Mouse (Mus musculus) layer of hippocampus, adult 11-12 months (tissue): Measurements from ENCODE around the gene Unc13b.

Experiments used
- DNase-seq: peaks from one replicate; pipeline ENCODE4 v3.0.0; 2022; ENCODE audit warnings: low spot score

Gene Unc13b

GRCm38 (mm10) chr4:43037860-43038566 is 20.7 kb upstream of the Unc13b start:
- DNase-seq: no peak

GRCm38 (mm10) chr4:43038567-43039495 is 19.9 kb upstream of the Unc13b start:
- DNase-seq: peak; percentile 60

GRCm38 (mm10) chr4:43039609-43040008 is 19.1 kb upstream of the Unc13b start:
- DNase-seq: no peak

DNA sequence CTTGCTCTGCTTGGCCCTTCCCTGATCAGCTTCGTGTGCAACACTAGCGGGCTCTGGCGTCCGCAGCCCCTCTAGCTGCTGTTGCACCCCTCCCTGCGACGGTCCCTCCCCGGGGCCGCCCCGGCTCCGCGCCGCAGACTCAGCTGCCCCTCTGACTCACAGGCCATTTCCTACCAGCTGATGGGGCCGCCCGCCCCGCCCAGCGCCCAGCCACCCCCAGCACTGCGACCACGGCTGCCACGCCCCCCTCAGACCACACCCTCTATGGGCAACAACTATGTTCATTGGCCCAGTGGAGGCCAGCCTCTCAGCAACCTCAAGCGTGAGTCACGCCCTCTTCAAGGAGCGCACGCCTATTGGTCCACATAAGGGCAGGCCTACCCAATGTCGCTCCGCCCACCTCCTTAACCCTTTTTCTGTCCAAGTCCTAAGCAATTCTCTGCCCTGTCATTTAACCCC is 18.6 kb upstream of the Unc13b start:
- DNase-seq: peak; percentile 96

- no peak for DNase-seq
Observed at GRCm38 (mm10) chr4:43040881-43041547, 17.7 kb upstream of the Unc13b start.

- DNase-seq: peak; percentile 61
Observed at GRCm38 (mm10) chr4:43043644-43044357, 15.0 kb upstream of the Unc13b start.

GRCm38 (mm10) chr4:43044673-43045072 is 14.1 kb upstream of the Unc13b start:
- DNase-seq: no peak

- DNase-seq: no peak
Observed at GRCm38 (mm10) chr4:43045285-43045658, 13.5 kb upstream of the Unc13b start.

GRCm38 (mm10) chr4:43045659-43046302 is 13.0 kb upstream of the Unc13b start, which contains the start of gene Fam214b:
Gene Fam214b, minus strand, starts transcription at chr4:43046220.
- DNase-seq: peak; percentile 95

GRCm38 (mm10) chr4:43046607-43047006 is 12.1 kb upstream of the Unc13b start:
- no peak for DNase-seq

- peak; percentile 90 for DNase-seq
Observed at GRCm38 (mm10) chr4:43047231-43047630, 11.5 kb upstream of the Unc13b start.

DNA sequence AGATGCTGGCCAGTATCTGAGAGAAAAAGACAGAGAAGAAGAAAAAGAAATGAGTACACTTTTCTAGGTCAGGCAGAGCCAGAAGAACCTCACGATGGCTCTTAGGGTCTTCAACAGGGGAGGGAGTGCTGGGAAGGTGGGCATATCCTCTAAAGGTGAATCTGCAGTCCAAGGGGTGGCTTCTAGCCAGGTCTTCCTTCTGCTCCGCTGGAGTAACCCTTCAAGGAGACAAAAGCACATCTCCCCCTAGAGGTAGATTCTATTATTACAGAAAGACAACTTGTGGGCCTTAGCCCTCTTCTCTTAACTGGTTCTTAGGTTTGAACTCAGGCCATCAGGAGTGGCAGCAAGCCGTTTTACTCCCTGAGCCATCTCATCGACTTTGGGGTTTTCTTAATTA is 6.1 kb upstream of the Unc13b start:
- DNase-seq: no peak

DNA sequence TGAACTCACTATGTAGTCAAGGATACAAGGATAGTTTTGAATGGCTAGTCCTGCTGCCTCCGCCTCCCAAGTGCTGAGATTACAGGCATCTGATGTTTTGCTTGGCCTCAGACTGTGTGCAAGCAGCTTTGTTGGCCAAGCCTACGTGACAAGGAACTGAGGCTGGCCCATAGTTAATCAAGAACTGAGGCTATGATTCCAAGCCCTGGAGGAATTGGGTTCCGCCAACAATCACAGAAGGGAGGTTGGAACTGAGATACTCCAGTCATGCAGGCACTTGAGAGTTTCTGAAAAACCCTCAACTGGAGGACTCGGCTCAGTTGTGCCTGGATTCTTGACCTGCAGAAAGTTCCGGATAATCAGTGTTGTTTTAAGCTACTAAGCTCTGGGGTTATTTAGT is 1.1 kb upstream of the Unc13b start:
- no peak for DNase-seq

DNA sequence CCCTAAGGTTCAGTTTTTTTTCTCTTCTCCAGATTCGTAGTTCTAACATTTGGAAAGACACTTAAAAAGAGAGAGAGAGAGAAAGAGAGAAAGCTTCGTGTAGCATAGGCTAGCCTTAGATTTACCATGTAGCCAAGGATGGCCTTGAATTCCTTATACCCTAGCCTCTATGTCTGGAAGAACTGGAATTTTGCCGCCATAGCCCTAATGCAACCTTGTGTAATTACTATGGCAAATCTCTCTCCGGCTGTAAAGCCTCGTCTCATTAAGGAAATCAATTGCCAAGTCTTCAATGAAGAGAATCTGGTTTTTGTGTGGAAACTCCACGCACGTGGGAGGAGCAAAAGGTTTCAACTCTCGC is 381 bp upstream of the Unc13b start:
- no peak for DNase-seq

- no peak for DNase-seq
Observed at GRCm38 (mm10) chr4:43059697-43060096, 944 bp downstream of the Unc13b start.

- DNase-seq: no peak
Observed at GRCm38 (mm10) chr4:43060286-43060685, 1.5 kb downstream of the Unc13b start.

GRCm38 (mm10) chr4:43065471-43065870 is 6.7 kb downstream of the Unc13b start:
- no peak for DNase-seq

DNA sequence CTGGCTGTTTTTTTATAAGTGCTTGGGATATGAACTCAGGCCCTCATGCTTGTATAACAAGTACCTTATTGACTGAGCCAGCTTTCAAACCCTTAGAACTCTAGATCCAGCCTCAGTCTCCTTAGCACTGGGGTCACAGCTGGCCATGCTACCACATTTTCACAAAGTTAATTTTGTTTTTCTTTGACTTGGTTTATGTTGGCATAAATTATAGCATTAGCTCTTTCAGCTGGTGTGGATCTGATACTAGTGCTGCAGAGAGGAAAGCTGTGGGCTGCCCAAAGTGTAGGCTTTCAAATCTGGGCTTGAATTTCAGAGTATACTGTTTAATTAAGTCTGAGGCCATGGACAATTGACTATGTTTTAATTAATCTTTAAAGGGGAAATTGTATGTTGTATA is 16.2 kb downstream of the Unc13b start:
- DNase-seq: no peak

GRCm38 (mm10) chr4:43078071-43078718 is 19.4 kb downstream of the Unc13b start:
- DNase-seq: no peak

DNA sequence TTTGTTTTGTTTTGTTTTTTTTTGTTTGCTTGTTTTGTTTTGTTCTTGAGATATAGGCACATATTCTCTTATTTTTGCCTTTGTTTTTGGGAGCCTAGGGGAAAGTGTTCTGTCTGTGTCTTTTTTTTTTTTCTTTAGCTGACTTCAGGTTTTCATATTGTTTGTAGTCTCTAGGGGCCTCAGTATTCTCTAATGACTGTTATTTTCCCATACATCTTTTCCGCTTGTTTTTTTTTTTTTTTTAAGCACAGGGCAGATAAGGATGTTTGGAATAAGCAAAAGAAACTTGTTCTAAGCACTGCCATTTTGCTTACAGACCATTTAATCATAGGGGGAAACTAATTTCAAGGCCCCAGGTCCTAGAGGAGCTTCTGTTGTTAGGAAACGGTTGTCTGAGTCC is 23.7 kb downstream of the Unc13b start:
- no peak for DNase-seq

DNA sequence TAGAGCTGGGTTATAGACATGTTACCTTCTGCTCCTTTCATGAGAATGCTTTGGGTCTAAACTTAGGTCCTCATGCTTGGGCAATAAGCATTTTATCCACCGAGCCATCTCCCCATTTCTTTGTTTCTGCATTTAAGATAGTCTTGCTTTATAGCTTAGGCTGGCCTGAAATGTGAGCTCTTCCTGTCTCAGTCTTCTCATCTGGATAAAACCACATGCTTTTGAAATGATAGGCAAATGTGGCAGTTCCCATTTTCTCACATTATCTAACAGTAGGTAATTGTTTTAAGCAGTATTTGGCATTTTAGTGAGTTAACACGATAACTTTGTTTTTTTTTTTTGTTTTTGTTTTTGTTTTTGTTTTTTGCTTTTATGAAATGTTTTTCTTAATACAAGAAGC is 31.2 kb downstream of the Unc13b start:
- DNase-seq: no peak
